Mouse (Mus musculus) kidney, embryonic 15.5 days (tissue): ENCODE measurements at regions not wholly inside any gene's neighbourhood (a gene's known extent, or its start where the extent isn't known, plus 50 kb on each side); places are given as distances from the start of the nearest gene placed in this dataset.

ENCODE experiments used
- ATAC-seq: fragments of 200-750 bp; cut with Nextera tagmentation; replicated peaks from 2 replicates; pipeline ENCODE4 v1.8.0; 2017; ENCODE audit warnings: moderate TSS enrichment; ENCODE audit not compliant: low FRiP score
- H3K27ac ChIP-seq: fragments of 300-500 bp; sonication (generic); 2 replicates; pipeline ENCODE4 v1.5.1; 2015; ENCODE audit warnings: mild to moderate bottlenecking, inconsistent platforms
- H3K27me3 ChIP-seq: fragments of 300-500 bp; sonication (generic); 2 replicates; pipeline ENCODE4 v1.6.1; 2015; ENCODE audit warnings: inconsistent platforms
- H3K36me3 ChIP-seq: fragments of 300-500 bp; sonication (generic); 2 replicates; pipeline ENCODE4 v1.6.1; 2015; ENCODE audit warnings: inconsistent platforms
- H3K4me1 ChIP-seq: fragments of 300-500 bp; sonication (generic); 2 replicates; pipeline ENCODE4 v1.6.1; 2015; ENCODE audit warnings: inconsistent platforms
- H3K4me2 ChIP-seq: fragments of 300-500 bp; sonication (generic); 2 replicates; pipeline ENCODE4 v1.6.1; 2015; ENCODE audit warnings: moderate library complexity, mild to moderate bottlenecking, inconsistent platforms
- H3K4me3 ChIP-seq: fragments of 300-500 bp; sonication (generic); replicated peaks from 2 replicates; pipeline ENCODE4 v1.5.1; 2015; ENCODE audit warnings: mild to moderate bottlenecking, inconsistent platforms
- H3K9ac ChIP-seq: fragments of 300-500 bp; sonication (generic); 2 replicates; pipeline ENCODE4 v1.6.1; 2015; ENCODE audit warnings: mild to moderate bottlenecking, inconsistent platforms
- H3K9me3 ChIP-seq: fragments of 300-500 bp; sonication (generic); replicated peaks from 2 replicates; pipeline ENCODE4 v1.6.1; 2016; ENCODE audit warnings: inconsistent platforms
- WGBS: fragments of 180-500 bp; shearing (Covaris S2); methylation state at CpG from one replicate; pipeline ENCODE4 v1.1.7; 2015; ENCODE audit warnings: mixed read lengths; 5-methylcytosine and 5-hydroxymethylcytosine counted together

- ATAC-seq, result no peak
- no peak overlapping the region for H3K4me2 ChIP-seq
- H3K36me3 ChIP-seq, result no peaks in the 10 kb centered on the region
- H3K27ac ChIP-seq, result no peak overlapping the region
- H3K4me1 ChIP-seq, result peaks cover 7% of the 10 kb centered on the region
- H3K4me3 ChIP-seq, result no peak overlapping the region
- 68% methylated on average over 4 of the region's 4 CpGs for WGBS
- no peaks in the 10 kb centered on the region for H3K27me3 ChIP-seq
- no peaks in the 10 kb centered on the region for H3K9me3 ChIP-seq
- H3K9ac ChIP-seq, result no peak overlapping the region
Measured at GRCm38 (mm10) chr2:160000449-160000848, 333.5 kb downstream of the Gm826 start.

DNA sequence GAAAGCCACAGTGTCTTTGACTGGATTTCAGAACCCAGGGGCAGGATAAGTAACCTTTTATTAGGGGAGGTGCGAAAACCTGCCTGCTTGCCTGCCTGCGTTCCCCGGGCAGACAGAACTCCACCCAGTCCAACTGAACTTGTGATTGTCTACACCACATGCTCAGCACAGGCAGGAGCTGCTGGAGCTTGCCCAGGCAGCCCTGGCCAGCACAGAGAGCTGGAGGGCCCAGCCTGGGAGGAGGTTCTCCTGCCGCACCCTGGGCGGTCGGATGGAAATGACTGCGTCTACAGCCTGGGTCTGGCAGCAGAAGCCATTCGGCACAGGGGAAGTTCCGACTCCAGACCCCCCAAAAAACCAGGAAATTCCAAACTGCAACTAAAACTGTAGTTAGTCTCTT is 336.6 kb downstream of the Gm826 start:
- no peak overlapping the region for H3K27ac ChIP-seq
- no peak overlapping the region for H3K4me3 ChIP-seq
- H3K27me3 ChIP-seq, result no peaks in the 10 kb centered on the region
- H3K9me3 ChIP-seq, result no peaks in the 10 kb centered on the region
- H3K4me2 ChIP-seq, result no peak overlapping the region
- no peak for ATAC-seq
- WGBS, result 62% methylated on average over 9 of the region's 9 CpGs
- peaks cover 18% of the 10 kb centered on the region for H3K4me1 ChIP-seq
- H3K36me3 ChIP-seq, result no peaks in the 10 kb centered on the region
- no peak overlapping the region for H3K9ac ChIP-seq

DNA sequence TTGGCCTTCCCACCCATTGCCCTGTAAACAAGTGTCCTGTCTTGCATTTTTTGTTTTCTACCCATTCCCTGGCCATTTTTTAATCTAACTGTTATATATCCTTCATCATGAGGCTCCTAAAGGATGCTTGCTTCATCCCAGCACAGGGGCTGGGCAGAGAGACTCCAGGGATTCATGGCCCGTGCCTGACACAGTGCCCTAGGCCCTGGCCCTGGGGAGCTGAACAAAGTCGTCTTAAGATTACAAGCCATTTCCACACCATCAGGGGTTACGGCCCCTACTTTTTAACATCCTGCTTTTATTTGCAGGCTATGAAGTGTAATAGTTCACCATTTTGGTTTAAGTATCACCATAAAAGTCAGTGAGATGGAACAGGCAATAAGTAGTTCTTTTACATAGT is 339.5 kb downstream of the Gm826 start:
- WGBS, result 31% methylated on average over 3 of the region's 3 CpGs
- Histone ChIP-seq H3K27me3 (no peaks in the 10 kb centered on the region), H3K36me3 (no peaks in the 10 kb centered on the region), H3K4me3 (no peak overlapping the region), H3K4me2 (no peak overlapping the region), H3K9me3 (no peaks in the 10 kb centered on the region), H3K4me1 (peaks cover 15% of the 10 kb centered on the region), H3K9ac (no peak overlapping the region), H3K27ac (no peak overlapping the region)
- peak; percentile 66 for ATAC-seq

DNA sequence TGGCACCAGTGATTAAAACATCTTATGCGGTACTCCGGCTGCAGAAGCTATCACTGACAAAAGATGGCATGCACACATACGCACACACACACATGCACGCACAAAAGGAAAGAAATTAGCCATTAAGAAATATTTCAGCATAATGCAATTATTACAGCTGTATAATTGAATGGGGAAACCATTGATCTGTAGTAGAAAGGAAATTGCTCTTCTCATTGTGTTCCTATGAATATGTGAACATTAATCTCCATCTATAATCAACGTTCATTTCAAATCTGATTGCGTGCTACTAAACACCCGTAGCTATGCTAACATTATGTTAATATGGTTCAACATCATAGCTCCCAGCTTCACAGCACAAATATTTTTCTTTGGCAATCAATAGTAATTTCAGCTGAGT is 347.2 kb downstream of the Gm826 start:
- H3K36me3 ChIP-seq, result no peaks in the 10 kb centered on the region
- H3K27ac ChIP-seq, result no peak overlapping the region
- no peak for ATAC-seq
- H3K9me3 ChIP-seq, result no peaks in the 10 kb centered on the region
- H3K27me3 ChIP-seq, result no peaks in the 10 kb centered on the region
- WGBS, result 90% methylated on average over 7 of the region's 7 CpGs
- H3K4me1 ChIP-seq, result no peaks in the 10 kb centered on the region
- no peak overlapping the region for H3K4me3 ChIP-seq
- no peak overlapping the region for H3K4me2 ChIP-seq
- H3K9ac ChIP-seq, result no peak overlapping the region

GRCm38 (mm10) chr2:159981694-159982093 is 352.3 kb downstream of the Gm826 start:
- no peaks in the 10 kb centered on the region for H3K27me3 ChIP-seq
- no peak for ATAC-seq
- H3K27ac ChIP-seq, result no peak overlapping the region
- H3K4me1 ChIP-seq, result no peaks in the 10 kb centered on the region
- no peaks in the 10 kb centered on the region for H3K9me3 ChIP-seq
- H3K4me2 ChIP-seq, result no peak overlapping the region
- 85% methylated on average over 3 of the region's 3 CpGs for WGBS
- H3K4me3 ChIP-seq, result no peak overlapping the region
- H3K36me3 ChIP-seq, result no peaks in the 10 kb centered on the region
- H3K9ac ChIP-seq, result no peak overlapping the region

- Histone ChIP-seq H3K27ac (no peak overlapping the region), H3K9ac (no peak overlapping the region), H3K36me3 (no peaks in the 10 kb centered on the region), H3K9me3 (no peaks in the 10 kb centered on the region), H3K4me1 (no peaks in the 10 kb centered on the region), H3K27me3 (no peaks in the 10 kb centered on the region), H3K4me3 (no peak overlapping the region), H3K4me2 (no peak overlapping the region)
- no peak for ATAC-seq
- WGBS, result 71% methylated on average over 1 of the region's 1 CpGs
Measured at GRCm38 (mm10) chr2:159950369-159950768, 383.6 kb downstream of the Gm826 start.

DNA sequence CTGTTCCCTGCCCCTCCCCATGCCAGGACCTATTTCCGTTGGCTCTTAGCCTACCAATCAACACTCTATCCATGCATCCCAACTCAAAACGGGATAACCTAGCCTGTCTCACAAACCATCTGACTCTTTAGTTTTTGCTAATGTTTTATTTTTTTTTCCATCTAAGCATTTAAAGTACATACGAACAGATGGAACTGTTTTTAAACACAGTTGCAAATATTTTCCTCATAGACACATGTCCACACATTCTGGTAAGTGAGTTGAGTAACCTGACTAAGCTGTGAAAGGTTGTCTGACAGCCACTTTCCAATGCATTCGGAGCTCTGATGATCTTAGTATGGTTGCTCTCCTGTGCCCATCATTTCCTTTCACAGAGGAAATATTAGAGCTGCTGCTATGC is 384.9 kb downstream of the Gm826 start:
- H3K27me3 ChIP-seq, result no peaks in the 10 kb centered on the region
- 84% methylated on average over 4 of the region's 4 CpGs for WGBS
- H3K27ac ChIP-seq, result no peak overlapping the region
- ATAC-seq, result no peak
- H3K4me3 ChIP-seq, result no peak overlapping the region
- no peaks in the 10 kb centered on the region for H3K4me1 ChIP-seq
- H3K9ac ChIP-seq, result no peak overlapping the region
- H3K4me2 ChIP-seq, result no peak overlapping the region
- no peaks in the 10 kb centered on the region for H3K36me3 ChIP-seq
- H3K9me3 ChIP-seq, result no peaks in the 10 kb centered on the region

GRCm38 (mm10) chr2:159930744-159931143 is 403.2 kb downstream of the Gm826 start:
- Histone ChIP-seq H3K36me3 (no peaks in the 10 kb centered on the region), H3K4me1 (no peaks in the 10 kb centered on the region), H3K4me3 (no peak overlapping the region), H3K27me3 (no peaks in the 10 kb centered on the region), H3K9ac (no peak overlapping the region), H3K9me3 (no peaks in the 10 kb centered on the region), H3K27ac (no peak overlapping the region), H3K4me2 (no peak overlapping the region)
- ATAC-seq, result no peak
- 76% methylated on average over 2 of the region's 2 CpGs for WGBS

DNA sequence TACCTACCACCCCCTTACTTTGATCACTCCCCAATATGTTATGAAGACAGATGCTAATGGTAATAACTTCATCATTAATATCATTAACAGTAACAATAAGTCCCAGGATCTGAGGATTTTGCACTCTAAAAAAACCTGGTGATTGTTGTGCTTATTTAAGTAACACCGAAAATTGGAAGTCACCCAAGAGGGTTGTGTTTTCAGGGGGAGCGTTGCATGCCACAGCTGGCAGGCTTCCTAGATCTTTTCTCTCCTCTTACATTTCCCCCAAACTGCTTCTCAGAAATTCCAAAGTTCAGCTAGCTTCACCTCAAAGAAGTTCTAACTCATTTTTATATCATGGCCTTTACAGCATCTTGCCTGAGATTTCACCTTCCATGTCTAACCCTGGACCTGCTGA is 444.3 kb downstream of the Gm826 start:
- Histone ChIP-seq H3K27ac (no peak overlapping the region), H3K9ac (no peak overlapping the region), H3K36me3 (no peaks in the 10 kb centered on the region), H3K4me2 (no peak overlapping the region), H3K27me3 (no peaks in the 10 kb centered on the region), H3K4me3 (no peak overlapping the region), H3K4me1 (no peaks in the 10 kb centered on the region), H3K9me3 (no peaks in the 10 kb centered on the region)
- 70% methylated on average over 2 of the region's 2 CpGs for WGBS
- ATAC-seq, result no peak

- Histone ChIP-seq H3K36me3 (no peaks in the 10 kb centered on the region), H3K27me3 (no peaks in the 10 kb centered on the region), H3K4me2 (no peak overlapping the region), H3K9ac (no peak overlapping the region), H3K9me3 (no peaks in the 10 kb centered on the region), H3K4me1 (no peaks in the 10 kb centered on the region), H3K27ac (no peak overlapping the region), H3K4me3 (no peak overlapping the region)
- WGBS, result 60% methylated on average over 6 of the region's 6 CpGs
- no peak for ATAC-seq
Measured at GRCm38 (mm10) chr2:159884773-159885459, 449.0 kb downstream of the Gm826 start.

GRCm38 (mm10) chr2:159866981-159867380 is 467.0 kb downstream of the Gm826 start:
- no peaks in the 10 kb centered on the region for H3K9me3 ChIP-seq
- WGBS, result 59% methylated on average over 2 of the region's 2 CpGs
- H3K9ac ChIP-seq, result no peak overlapping the region
- H3K4me1 ChIP-seq, result no peaks in the 10 kb centered on the region
- no peaks in the 10 kb centered on the region for H3K27me3 ChIP-seq
- no peak overlapping the region for H3K27ac ChIP-seq
- no peak overlapping the region for H3K4me3 ChIP-seq
- H3K4me2 ChIP-seq, result no peak overlapping the region
- H3K36me3 ChIP-seq, result no peaks in the 10 kb centered on the region
- ATAC-seq, result no peak

GRCm38 (mm10) chr2:159866391-159866790 is 467.6 kb downstream of the Gm826 start:
- Histone ChIP-seq H3K36me3 (no peaks in the 10 kb centered on the region), H3K9ac (no peak overlapping the region), H3K4me3 (no peak overlapping the region), H3K4me2 (no peak overlapping the region), H3K27ac (no peak overlapping the region), H3K9me3 (no peaks in the 10 kb centered on the region), H3K27me3 (no peaks in the 10 kb centered on the region), H3K4me1 (no peaks in the 10 kb centered on the region)
- no peak for ATAC-seq
- 81% methylated on average over 1 of the region's 1 CpGs for WGBS

- Histone ChIP-seq H3K4me1 (no peaks in the 10 kb centered on the region), H3K9ac (no peak overlapping the region), H3K9me3 (no peaks in the 10 kb centered on the region), H3K27me3 (no peaks in the 10 kb centered on the region), H3K27ac (no peak overlapping the region), H3K36me3 (no peaks in the 10 kb centered on the region), H3K4me2 (no peak overlapping the region), H3K4me3 (no peak overlapping the region)
- ATAC-seq, result no peak
- 13% methylated on average over 1 of the region's 1 CpGs for WGBS
Measured at GRCm38 (mm10) chr2:159863185-159863584, 470.8 kb downstream of the Gm826 start.
